Mouse (Mus musculus) hindbrain, postnatal 0 days (tissue): ENCODE results near the gene Zranb1. TPM values are rescaled to one million over a fixed set of nuclear protein-coding genes. Genes with fewer than 3 reads are reported as not detected.

Source experiments
- ATAC-seq: fragments of 200-750 bp; cut with Nextera tagmentation; 2 replicates; pipeline ENCODE4 v1.8.0; 2017; ENCODE audit warnings: mild to moderate bottlenecking, moderate TSS enrichment, moderate library complexity
- DNase-seq: peaks from one replicate; pipeline ENCODE4 v3.0.0-alpha.2; 2015; ENCODE audit warnings: low spot score
- H3K27ac ChIP-seq: fragments of 300-500 bp; sonication (generic); 2 replicates; pipeline ENCODE4 v1.5.1; 2014; ENCODE audit warnings: mild to moderate bottlenecking
- H3K27me3 ChIP-seq: fragments of 300-500 bp; sonication (generic); 2 replicates; pipeline ENCODE4 v1.6.1; 2014; ENCODE audit warnings: low read length, mixed read lengths; ENCODE audit not compliant: insufficient read depth
- H3K36me3 ChIP-seq: fragments of 300-500 bp; sonication (generic); 2 replicates; pipeline ENCODE4 v1.6.1; 2014; ENCODE audit warnings: low read length, mixed read lengths; ENCODE audit not compliant: insufficient read depth
- H3K4me1 ChIP-seq: fragments of 300-500 bp; sonication (generic); 2 replicates; pipeline ENCODE4 v1.6.1; 2014; ENCODE audit warnings: antibody characterized with exemption, low read length, mixed read lengths; ENCODE audit not compliant: insufficient read depth
- H3K4me2 ChIP-seq: fragments of 300-500 bp; sonication (generic); 2 replicates; pipeline ENCODE4 v1.6.1; 2014; ENCODE audit warnings: low read depth, mild to moderate bottlenecking, low read length, moderate library complexity, mixed read lengths
- H3K4me3 ChIP-seq: fragments of 300-500 bp; sonication (generic); 2 replicates; pipeline ENCODE4 v1.5.1; 2014; ENCODE audit warnings: low read length
- H3K9ac ChIP-seq: fragments of 300-500 bp; sonication (generic); replicated peaks from 2 replicates; pipeline ENCODE4 v1.6.1; 2014; ENCODE audit warnings: mild to moderate bottlenecking, low read length, moderate library complexity, mixed read lengths
- H3K9me3 ChIP-seq: fragments of 300-500 bp; sonication (generic); 2 replicates; pipeline ENCODE4 v1.6.1; 2016; ENCODE audit warnings: low read length, mixed read lengths
- CTCF ChIP-seq: IDR thresholded peaks from 2 replicates; pipeline ENCODE4 v1.5.1; 2016; ENCODE audit warnings: antibody characterized with exemption, control low read depth, low read depth
- WGBS: fragments of 180-500 bp; shearing (Covaris S2); extraction: QIAGEN DNeasy Blood & Tissue Kit; methylation state at CpG from one replicate; pipeline ENCODE4 v1.1.7; 2014; 5-methylcytosine and 5-hydroxymethylcytosine counted together
- polyA plus RNA-seq: library from polyadenylated mRNA; unstranded; fragments of >200 nt; fragmentation: Nextera tagmentation; extraction: Ambion mirVana; gene quantifications from 2 replicates; pipeline ENCODE4 v1.2.1, GENCODE M21; 2015
- total RNA-seq: library from RNA; depleted of rRNA; stranded (reverse); fragments of >200 nt; gene quantifications from 2 replicates; pipeline ENCODE4 v1.2.3, GENCODE M21; 2014; rRNA removed

Zranb1 gene
- 40.1 and 42.7 TPM in 2 replicates for total RNA-seq
- polyA plus RNA-seq: 22.7 and 24.0 TPM in 2 replicates

DNA sequence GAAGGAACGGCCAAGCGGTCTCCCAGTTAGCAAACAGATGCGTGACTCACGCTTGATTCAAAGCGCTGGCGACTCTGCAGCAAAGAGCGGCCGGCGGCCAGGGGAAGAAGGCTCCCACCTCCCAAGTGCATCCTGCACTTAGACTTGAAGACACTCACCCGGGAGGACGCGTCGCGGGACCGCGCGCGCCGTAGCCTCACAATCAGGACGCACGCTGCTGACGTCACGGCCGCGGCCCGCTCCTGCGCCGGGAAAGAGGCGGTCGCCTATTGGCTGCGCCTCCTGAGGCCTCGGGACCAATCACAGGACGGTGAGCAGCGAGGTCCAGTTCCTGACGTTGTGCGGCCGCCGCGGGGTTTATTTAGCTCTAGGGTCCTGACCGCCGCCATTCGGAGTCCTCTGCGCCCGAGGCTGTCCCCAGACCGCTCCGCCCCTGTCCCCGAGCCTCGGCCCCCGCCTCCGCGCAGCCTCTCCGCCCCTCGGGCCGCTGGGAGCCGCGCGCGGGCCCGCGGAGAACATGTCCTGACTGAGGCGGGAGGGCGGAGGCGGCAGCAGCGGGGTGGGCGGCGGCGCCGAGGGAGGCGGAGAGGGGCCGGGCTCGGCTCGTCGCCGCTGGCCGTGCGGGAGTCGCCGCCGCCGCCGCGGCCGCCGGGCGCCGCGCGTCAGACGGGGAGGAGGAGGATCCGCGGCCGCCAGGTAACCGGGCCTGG, at the start of gene Zranb1:
Gene Zranb1, plus strand, starts transcription at position 293 of the 710 bp plus-strand sequence.
- Histone ChIP-seq H3K4me3 (peak within 1 kb of the TSS; percentile 94), H3K4me1 (peaks cover 6% of the 10 kb centered on the region; the same call in 1 of the 2 replicates), H3K9me3 (no peaks in the 10 kb centered on the region), H3K36me3 (no peaks in the 10 kb centered on the region), H3K4me2 (peak within 1 kb of the TSS; percentile 77), H3K27ac (peak within 1 kb of the TSS; percentile 99), H3K9ac (peak within 1 kb of the TSS; percentile 97), H3K27me3 (no peaks in the 10 kb centered on the region)
- DNase-seq (peak; percentile 99), ATAC-seq (peak; percentile 100)
- WGBS: under 1% methylated on average over 62 of the region's 93 CpGs
- TF ChIP-seq CTCF: no peak

DNA sequence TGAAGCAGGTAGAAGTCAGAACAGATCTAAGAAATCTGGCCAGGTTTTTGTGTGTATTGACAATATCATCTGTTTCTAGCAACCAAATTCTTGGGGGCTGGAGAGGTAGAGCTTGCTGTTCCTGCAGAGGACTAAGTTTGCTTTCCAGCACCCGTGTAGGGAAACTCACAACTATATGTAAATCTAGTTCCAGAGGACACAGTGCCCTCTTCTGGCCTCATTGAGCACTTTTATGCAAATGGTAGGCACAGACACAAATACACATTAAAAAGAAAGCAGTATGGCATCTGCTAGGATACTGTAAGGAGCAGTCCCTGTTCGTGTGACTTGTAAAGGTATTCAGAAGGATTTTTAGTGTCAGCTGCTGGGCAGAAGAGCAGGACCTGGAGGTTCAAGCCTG, 48.6 kb upstream of the Zranb1 start:
- no peaks in the 10 kb centered on the region for H3K9me3 ChIP-seq
- H3K27me3 ChIP-seq: no peaks in the 10 kb centered on the region
- peak; percentile 48 for TF ChIP-seq CTCF
- DNase-seq: peak; percentile 35
- no peak for ATAC-seq
- 71% methylated on average over 2 of the region's 2 CpGs for WGBS
- H3K4me1 ChIP-seq: no peaks in the 10 kb centered on the region
- H3K36me3 ChIP-seq: peaks cover 47% of the 10 kb centered on the region
- H3K27ac ChIP-seq: no peak overlapping the region
- H3K9ac ChIP-seq: no peak overlapping the region
- H3K4me2 ChIP-seq: no peak overlapping the region
- H3K4me3 ChIP-seq: no peak overlapping the region

DNA sequence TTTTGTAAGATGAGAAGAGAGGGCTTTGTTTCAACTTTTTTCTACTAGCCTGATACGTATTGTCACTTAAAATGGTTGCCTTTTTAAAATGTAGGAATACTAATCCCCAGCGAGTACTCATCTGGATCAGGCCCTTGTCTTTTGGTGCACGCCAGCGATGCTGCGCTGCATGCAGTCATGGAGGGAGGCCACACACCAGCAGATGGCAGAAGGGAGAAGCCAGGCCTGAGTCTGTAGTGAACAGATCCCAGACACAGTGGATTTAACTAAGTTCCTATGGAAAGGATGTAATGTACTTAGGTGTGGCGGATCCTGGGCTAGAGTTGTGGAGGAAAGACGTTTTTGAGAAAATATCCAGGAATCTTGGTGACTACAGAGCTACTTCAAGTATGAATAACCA, 46.9 kb upstream of the Zranb1 start:
- Histone ChIP-seq H3K9me3 (no peaks in the 10 kb centered on the region), H3K4me3 (no peak overlapping the region), H3K4me1 (no peaks in the 10 kb centered on the region), H3K4me2 (no peak overlapping the region), H3K36me3 (peaks cover 37% of the 10 kb centered on the region), H3K27ac (no peak overlapping the region), H3K27me3 (no peaks in the 10 kb centered on the region), H3K9ac (no peak overlapping the region)
- TF ChIP-seq CTCF: peak; percentile 60
- 91% methylated on average over 7 of the region's 7 CpGs for WGBS
- DNase-seq: peak; percentile 18
- ATAC-seq: no peak

GRCm38 (mm10) chr7:132887019-132887804, 43.7 kb upstream of the Zranb1 start:
- DNase-seq (no peak), ATAC-seq (no peak)
- no peak overlapping the region for H3K4me3 ChIP-seq
- no peaks in the 10 kb centered on the region for H3K9me3 ChIP-seq
- no peak overlapping the region for H3K9ac ChIP-seq
- TF ChIP-seq CTCF: no peak
- no peak overlapping the region for H3K4me2 ChIP-seq
- WGBS: 76% methylated on average over 7 of the region's 7 CpGs
- no peaks in the 10 kb centered on the region for H3K27me3 ChIP-seq
- H3K36me3 ChIP-seq: peaks cover 15% of the 10 kb centered on the region
- H3K4me1 ChIP-seq: no peaks in the 10 kb centered on the region
- H3K27ac ChIP-seq: no peak overlapping the region

DNA sequence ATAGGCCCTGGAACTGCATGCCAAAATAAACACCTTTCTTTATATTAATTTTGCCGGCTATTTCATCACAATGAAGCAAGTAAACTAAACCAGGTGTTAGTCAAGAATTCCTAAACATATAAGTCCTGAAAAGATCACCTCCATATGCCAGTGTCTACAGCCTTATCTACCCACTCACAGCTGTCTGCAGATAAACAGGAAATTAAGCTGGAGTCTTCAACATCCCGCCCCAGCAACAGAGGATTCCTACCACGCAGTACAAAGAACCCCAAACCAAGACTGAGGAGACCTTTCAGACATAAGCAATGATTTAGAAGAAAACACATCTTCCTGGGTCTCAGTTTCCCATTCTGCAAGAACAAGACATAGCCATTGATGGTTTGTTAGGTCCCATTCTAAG, 42.9 kb upstream of the Zranb1 start:
- Histone ChIP-seq H3K27me3 (no peaks in the 10 kb centered on the region), H3K27ac (no peak overlapping the region), H3K9ac (no peak overlapping the region), H3K4me3 (no peak overlapping the region), H3K36me3 (peaks cover 12% of the 10 kb centered on the region), H3K4me2 (no peak overlapping the region), H3K9me3 (no peaks in the 10 kb centered on the region), H3K4me1 (no peaks in the 10 kb centered on the region)
- DNase-seq (no peak), ATAC-seq (no peak)
- 83% methylated on average over 3 of the region's 3 CpGs for WGBS
- no peak for TF ChIP-seq CTCF

DNA sequence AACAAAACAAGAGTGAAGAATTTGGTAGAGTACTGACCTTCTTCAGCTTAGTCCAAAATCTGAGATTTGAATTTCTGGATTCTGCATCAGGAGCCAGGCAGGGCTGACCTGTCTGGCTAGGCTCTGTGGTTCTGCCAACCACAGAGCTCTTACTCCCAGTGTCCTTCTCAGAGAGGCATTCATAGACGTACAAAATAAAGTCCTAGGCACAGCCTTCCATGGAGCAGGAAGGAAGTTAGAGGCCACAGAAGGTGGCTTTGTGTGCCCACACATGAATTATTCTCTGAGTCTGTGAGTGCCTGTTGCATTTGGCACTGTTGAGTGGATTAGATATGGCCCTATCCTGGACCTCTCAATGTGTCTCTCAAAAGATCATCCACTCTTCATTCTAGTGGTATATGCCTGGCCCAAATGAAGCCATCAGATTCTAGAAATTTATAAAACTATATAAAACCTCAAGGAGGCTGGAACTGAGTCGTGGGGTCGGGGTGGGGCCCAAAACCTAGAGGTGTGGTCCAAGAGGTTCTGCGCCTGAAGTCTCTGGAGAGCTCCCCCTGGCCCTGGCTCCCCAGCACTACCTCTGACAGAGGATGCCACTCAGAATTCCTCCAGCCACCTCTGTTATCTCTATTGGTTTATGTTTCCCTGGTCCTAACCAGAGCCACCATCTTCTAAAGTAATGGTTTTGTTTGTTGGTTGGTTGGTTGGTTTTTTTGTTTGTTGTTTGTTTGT, 42.3 kb upstream of the Zranb1 start:
- Histone ChIP-seq H3K9ac (no peak overlapping the region), H3K27ac (no peak overlapping the region), H3K4me3 (no peak overlapping the region), H3K9me3 (no peaks in the 10 kb centered on the region), H3K27me3 (no peaks in the 10 kb centered on the region), H3K36me3 (peaks cover 6% of the 10 kb centered on the region; the same call in 1 of the 2 replicates), H3K4me2 (no peak overlapping the region), H3K4me1 (no peaks in the 10 kb centered on the region)
- DNase-seq: no peak
- TF ChIP-seq CTCF: no peak
- no peak for ATAC-seq
- WGBS: 62% methylated on average over 4 of the region's 4 CpGs
